Mouse (Mus musculus): Measurements from ENCODE around the gene Dhx8. TPM values are rescaled to one million over a fixed set of nuclear protein-coding genes. Genes with fewer than 3 reads are reported as not detected.

Gene Dhx8
- polyA plus RNA-seq, 1 experiment from 2014 or later = 37.1 TPM

DNA sequence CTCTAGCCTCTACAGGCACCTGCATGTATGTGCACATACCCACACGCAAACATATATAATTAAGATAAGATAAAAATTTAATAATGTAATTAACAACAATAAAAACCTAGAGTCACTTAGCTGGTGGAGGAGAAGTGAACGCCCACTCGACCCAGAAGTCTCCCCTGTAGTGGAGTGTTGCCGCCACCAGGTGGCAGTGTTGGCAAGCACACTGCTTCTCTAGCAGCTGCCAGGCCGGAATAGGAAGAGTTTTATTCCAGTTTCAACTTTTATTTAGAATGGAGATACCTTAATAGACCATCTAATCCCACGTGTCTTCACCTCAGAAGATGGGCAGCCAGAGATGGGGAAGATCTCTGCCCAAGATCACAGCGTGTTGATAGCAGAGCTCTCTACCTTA, 80.5 kb downstream of the Dhx8 start:
- DNase-seq (ENCODE audit: low spot score) = peak; percentile 80
- Histone ChIP-seq H3K4me1 (replicated peaks) (peaks cover 38% of the 10 kb centered on the region), H3K27ac (0 out of 2 replicates have a peak overlapping the region, but pooled peaks have one; percentile 79), H3K36me3 (no peaks in the 10 kb centered on the region), H3K27me3 (ENCODE audit: insufficient read depth, poor library complexity, severe bottlenecking) (peaks cover 49% of the 10 kb centered on the region), H3K4me3 (no peak overlapping the region), H3K9me3 (no peaks in the 10 kb centered on the region)
- WGBS = 3% methylated on average over 7 of the region's 7 CpGs

GRCm38 (mm10) chr11:101814375-101815102, 81.8 kb downstream of the Dhx8 start:
- H3K9me3 ChIP-seq = no peaks in the 10 kb centered on the region
- peaks cover 38% of the 10 kb centered on the region for H3K27me3 ChIP-seq (ENCODE audit: insufficient read depth, poor library complexity, severe bottlenecking)
- H3K4me3 ChIP-seq = peak overlapping the region; percentile 48
- 8% methylated on average over 23 of the region's 23 CpGs for WGBS
- H3K36me3 ChIP-seq = no peaks in the 10 kb centered on the region
- H3K27ac ChIP-seq = peak overlapping the region; percentile 79
- H3K4me1 ChIP-seq (replicated peaks) = peaks cover 31% of the 10 kb centered on the region
- peak; percentile 89 for DNase-seq (ENCODE audit: low spot score)

- WGBS = 18% methylated on average over 22 of the region's 22 CpGs
Observed at GRCm38 (mm10) chr11:101815103-101816085, 82.7 kb downstream of the Dhx8 start.

More at GRCm38 (mm10) chr11:101815103-101816085, 82.7 kb downstream of the Dhx8 start:
- peaks cover 28% of the 10 kb centered on the region for H3K4me1 ChIP-seq (replicated peaks)
- DNase-seq (ENCODE audit: low spot score) = peak; percentile 47
- peak overlapping the region; percentile 79 for H3K27ac ChIP-seq
- H3K36me3 ChIP-seq = no peaks in the 10 kb centered on the region
- H3K9me3 ChIP-seq = no peaks in the 10 kb centered on the region
- peak overlapping the region; percentile 48 for H3K4me3 ChIP-seq
- H3K27me3 ChIP-seq (ENCODE audit: insufficient read depth, poor library complexity, severe bottlenecking) = peaks cover 33% of the 10 kb centered on the region

Other genes starting within 250 kb of the Dhx8 start
- gene Brca1, start 181.0 kb upstream of the Dhx8 start, polyA plus RNA-seq (2016; fragmentation: Nextera tagmentation; extraction: Ambion mirVana) = 16.1 and 25.3 TPM in 2 replicates
- gene Nbr1, start 180.8 kb upstream of the Dhx8 start, polyA plus RNA-seq (2016; fragmentation: Nextera tagmentation; extraction: Ambion mirVana) = 71.0 and 81.8 TPM in 2 replicates
- gene Tmem106a, start 150.7 kb upstream of the Dhx8 start, polyA plus RNA-seq (2016; fragmentation: Nextera tagmentation; extraction: Ambion mirVana) = 1.7 and 4.3 TPM in 2 replicates
- not detected in 2 replicates for gene Gm11634, start 133.7 kb upstream of the Dhx8 start, polyA plus RNA-seq (2016; fragmentation: Nextera tagmentation; extraction: Ambion mirVana)
- gene Rdm1, start 105.7 kb upstream of the Dhx8 start, polyA plus RNA-seq (2016; fragmentation: Nextera tagmentation; extraction: Ambion mirVana) = 34.2 and 39.4 TPM in 2 replicates
- 7.9 and 9.4 TPM in 2 replicates for gene Arl4d, start 67.4 kb upstream of the Dhx8 start, polyA plus RNA-seq (2016; fragmentation: Nextera tagmentation; extraction: Ambion mirVana)
- 7.6 and 8.8 TPM in 2 replicates for gene Etv4, start 52.5 kb downstream of the Dhx8 start, polyA plus RNA-seq (2016; fragmentation: Nextera tagmentation; extraction: Ambion mirVana)
- 0.81 and 1.6 TPM in 2 replicates for gene Meox1, start 161.5 kb downstream of the Dhx8 start, polyA plus RNA-seq (2016; fragmentation: Nextera tagmentation; extraction: Ambion mirVana)
- 1.1 and 1.3 TPM in 2 replicates for gene Sost, start 234.1 kb downstream of the Dhx8 start, polyA plus RNA-seq (2016; fragmentation: Nextera tagmentation; extraction: Ambion mirVana)

Measured in hindbrain, embryonic 10.5 days (tissue).